Mouse (Mus musculus): ENCODE data around the gene Gpi1. TPM values are rescaled to one million over a fixed set of nuclear protein-coding genes. Genes with fewer than 3 reads are reported as not detected.
"Not testable (repeated sequence)": the region's sequence is repeated elsewhere in the genome, so short reads cannot be mapped to it uniquely, and the experiment has no call there.

Gene Gpi1
- polyA plus RNA-seq, 1 experiment = 641 TPM

DNA sequence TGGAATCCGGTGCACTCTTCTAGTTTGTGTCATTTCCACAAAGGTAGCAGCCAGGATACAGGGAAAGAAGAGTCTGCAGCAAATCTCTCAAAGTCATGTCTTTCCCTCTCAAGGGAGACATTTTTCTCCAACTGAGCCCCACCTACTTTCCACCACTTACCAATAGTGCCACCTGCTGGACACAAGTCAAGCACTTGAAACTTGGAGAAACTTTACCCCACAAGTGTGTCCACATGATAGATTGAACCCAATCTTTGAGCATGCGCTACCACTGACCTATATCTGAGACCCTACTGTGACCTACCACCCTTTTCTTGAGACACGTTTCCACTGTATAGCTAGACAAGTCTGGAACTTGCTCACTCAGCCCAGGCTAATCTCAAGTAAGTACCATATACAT is 31.8 kb downstream of the Gpi1 start:
- H3K4me1 ChIP-seq (ENCODE audit: control insufficient read depth, insufficient read depth, low read length) = peaks cover 12% of the 10 kb centered on the region
- no peak overlapping the region for H3K27ac ChIP-seq (ENCODE audit: insufficient read depth, low read depth, low read length)
- no peak overlapping the region for H3K4me3 ChIP-seq (ENCODE audit: insufficient read depth, low read length)
- no peak for TF ChIP-seq POLR2A (IDR thresholded peaks at IDR 0.05; ENCODE audit: borderline replicate concordance, low read depth, low read length)
- no peak for TF ChIP-seq CTCF (IDR thresholded peaks at IDR 0.05; ENCODE audit: low read depth, low read length)

DNA sequence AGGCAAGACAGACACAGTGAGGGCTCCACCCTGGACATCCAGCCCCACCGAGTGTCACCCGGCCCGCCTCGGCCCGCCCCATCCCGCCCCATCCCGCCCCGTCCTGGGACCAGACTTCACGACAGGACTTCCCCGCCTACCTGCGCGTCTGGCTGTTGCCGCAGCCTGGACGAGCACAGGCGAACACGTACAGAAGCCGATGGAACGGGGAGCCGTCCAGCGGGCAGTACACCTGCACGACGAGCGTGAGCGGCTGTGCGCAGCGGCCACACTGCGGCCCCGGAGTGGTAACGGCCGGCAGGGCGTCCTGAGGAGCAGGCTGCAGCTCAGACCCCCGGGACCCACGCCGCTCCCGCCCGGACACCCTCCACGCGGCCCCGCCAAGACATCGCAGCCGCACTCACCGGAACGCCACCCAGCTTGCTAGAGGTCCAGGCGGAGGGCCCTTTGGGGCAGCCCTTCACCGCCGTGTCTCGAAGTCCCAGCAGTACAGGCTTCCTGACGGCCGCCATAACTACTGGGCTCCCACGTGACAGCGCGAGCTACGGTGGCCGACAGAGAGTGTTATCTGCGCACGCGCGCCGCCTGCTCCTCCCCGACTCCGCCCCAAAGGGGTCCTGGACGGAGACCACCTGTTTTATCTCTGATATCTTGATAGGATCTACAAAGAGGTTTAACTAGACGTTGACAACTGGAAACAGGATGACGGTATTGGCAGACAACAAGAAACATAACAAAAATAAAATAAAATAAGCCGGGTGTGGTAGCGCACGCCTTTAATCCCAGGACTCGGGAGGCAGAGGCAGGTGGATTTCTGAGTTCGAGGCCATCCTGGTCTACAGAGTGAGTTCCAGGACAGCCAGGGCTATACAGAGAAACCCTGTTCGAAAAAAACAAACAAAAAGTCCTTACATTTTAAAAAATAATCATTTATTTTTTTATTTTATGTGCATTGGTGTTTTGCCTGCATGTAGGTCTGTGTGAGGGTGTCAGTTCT is 33.7 kb downstream of the Gpi1 start, which contains the start of gene Pdcd2l:
Gene Pdcd2l (minus strand): TSS at position 530 of the 997 bp plus-strand sequence.
- no peak for TF ChIP-seq CTCF (IDR thresholded peaks at IDR 0.05; ENCODE audit: low read depth, low read length)
- 0 out of 2 replicates have a peak, but pooled peaks have one; percentile 46 for TF ChIP-seq POLR2A (IDR thresholded peaks at IDR 0.05; ENCODE audit: borderline replicate concordance, low read depth, low read length)
- Histone ChIP-seq H3K4me3 (ENCODE audit: insufficient read depth, low read length) (peak within 1 kb of the TSS; percentile 91), H3K4me1 (ENCODE audit: control insufficient read depth, insufficient read depth, low read length) (peaks cover 23% of the 10 kb centered on the region), H3K27ac (ENCODE audit: insufficient read depth, low read depth, low read length) (peak within 1 kb of the TSS; percentile 29)

DNA sequence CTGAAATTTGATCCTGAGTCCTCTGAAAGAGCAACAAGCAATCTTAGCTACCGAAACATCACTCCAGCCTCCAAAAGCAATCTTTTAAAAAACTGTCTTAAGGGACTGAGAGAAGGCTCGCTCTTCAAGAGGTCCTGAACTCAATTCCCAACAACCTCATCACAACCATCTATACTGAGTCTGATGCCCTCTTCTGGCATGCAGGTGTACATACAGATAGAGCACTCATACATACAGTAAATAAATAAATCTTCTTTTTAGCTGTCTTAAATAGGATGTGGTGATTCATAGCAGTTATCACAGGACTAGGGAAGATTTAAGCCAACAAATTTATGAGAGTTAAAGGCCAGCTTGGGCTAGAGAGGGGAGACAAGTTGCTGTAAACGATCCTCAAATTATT is 34.5 kb downstream of the Gpi1 start:
- Histone ChIP-seq H3K4me3 (ENCODE audit: insufficient read depth, low read length) (peak overlapping the region; percentile 91), H3K4me1 (ENCODE audit: control insufficient read depth, insufficient read depth, low read length) (peaks cover 23% of the 10 kb centered on the region), H3K27ac (ENCODE audit: insufficient read depth, low read depth, low read length) (no peak overlapping the region)
- TF ChIP-seq CTCF (IDR thresholded peaks at IDR 0.05; ENCODE audit: low read depth, low read length) (no peak), POLR2A (IDR thresholded peaks at IDR 0.05; ENCODE audit: borderline replicate concordance, low read depth, low read length) (no peak)

DNA sequence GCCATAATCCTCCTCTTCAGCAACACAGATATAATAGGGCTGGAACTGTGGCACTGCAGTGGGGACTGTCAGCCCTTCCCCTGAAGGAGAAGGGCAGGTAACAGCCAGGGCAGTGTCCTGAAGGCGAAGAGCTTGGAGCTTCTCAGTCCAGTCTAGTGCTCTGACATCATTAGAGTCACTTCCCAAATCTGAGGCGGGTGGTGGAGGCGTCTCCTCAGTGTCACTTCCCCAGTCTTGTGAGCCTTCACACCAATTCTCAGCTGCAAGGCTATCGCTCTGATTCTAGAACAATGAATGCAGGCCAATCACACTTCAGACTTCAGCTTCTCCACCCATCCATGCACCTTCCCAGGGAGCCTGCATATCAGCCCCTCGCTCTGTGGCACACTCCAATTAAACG is 37.3 kb downstream of the Gpi1 start:
- no peak overlapping the region for H3K4me3 ChIP-seq (ENCODE audit: insufficient read depth, low read length)
- H3K27ac ChIP-seq (ENCODE audit: insufficient read depth, low read depth, low read length) = peak overlapping the region; percentile 54
- TF ChIP-seq CTCF (IDR thresholded peaks at IDR 0.05; ENCODE audit: low read depth, low read length) (no peak), POLR2A (IDR thresholded peaks at IDR 0.05; ENCODE audit: borderline replicate concordance, low read depth, low read length) (no peak)
- peaks cover 35% of the 10 kb centered on the region for H3K4me1 ChIP-seq (ENCODE audit: control insufficient read depth, insufficient read depth, low read length)

DNA sequence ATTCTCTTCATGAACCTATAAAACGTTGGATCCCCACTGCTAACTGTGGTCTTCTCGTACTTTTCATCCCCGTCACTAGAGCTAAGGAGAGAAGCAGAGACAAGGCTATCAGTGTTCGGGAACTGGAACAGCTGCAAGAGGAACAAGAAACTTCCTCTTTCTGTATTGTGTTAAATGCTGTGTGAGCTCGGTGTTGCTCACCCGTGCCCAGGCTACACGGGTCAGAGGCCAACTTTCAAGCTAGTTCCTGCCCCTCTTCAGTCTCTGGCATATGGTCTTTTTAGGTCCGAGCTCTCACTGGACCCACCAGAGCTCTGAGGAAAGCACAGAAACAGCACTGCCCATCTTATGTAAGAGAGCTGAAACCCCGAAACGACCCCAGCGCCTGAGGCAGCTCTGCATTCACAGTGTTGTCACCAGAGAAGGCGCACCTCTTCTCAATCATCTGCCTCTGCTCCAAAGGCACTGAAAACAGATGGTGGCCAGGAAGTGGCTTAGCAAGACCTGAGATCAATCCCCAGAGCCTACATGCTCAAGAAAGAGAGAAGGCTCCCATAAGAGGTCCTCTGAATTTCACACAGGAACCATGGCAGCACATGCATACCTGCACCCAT is 40.7 kb downstream of the Gpi1 start:
- H3K4me3 ChIP-seq (ENCODE audit: insufficient read depth, low read length) = no peak overlapping the region

DNA sequence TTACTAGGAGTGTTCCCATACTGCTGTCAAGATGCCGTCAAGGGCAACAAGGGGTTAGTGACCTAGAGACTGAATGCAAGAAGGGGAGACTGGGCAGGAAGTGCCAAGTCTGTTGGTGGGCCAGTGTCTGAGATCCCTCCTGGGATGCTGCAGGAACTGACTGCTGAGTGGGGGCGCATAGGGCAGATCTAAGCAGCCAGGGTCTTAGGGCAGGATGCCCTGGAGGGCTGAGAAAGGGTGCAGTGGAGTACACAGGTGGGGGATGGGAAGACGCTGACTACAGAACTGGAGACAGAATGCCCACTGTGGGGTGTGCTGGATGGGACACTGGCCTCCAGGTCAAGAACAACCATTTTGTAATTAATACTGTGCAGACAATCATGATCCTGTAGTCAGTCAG is 46.3 kb downstream of the Gpi1 start:
- H3K4me1 ChIP-seq (ENCODE audit: control insufficient read depth, insufficient read depth, low read length) = peaks cover 2% of the 10 kb centered on the region
- no peak overlapping the region for H3K4me3 ChIP-seq (ENCODE audit: insufficient read depth, low read length)
- no peak overlapping the region for H3K27ac ChIP-seq (ENCODE audit: insufficient read depth, low read depth, low read length)
- no peak for TF ChIP-seq POLR2A (IDR thresholded peaks at IDR 0.05; ENCODE audit: borderline replicate concordance, low read depth, low read length)
- no peak for TF ChIP-seq CTCF (IDR thresholded peaks at IDR 0.05; ENCODE audit: low read depth, low read length)

More for the DNA sequence above, 40.7 kb downstream of the Gpi1 start:
- Histone ChIP-seq H3K4me1 (ENCODE audit: control insufficient read depth, insufficient read depth, low read length) (peaks cover 27% of the 10 kb centered on the region), H3K27ac (ENCODE audit: insufficient read depth, low read depth, low read length) (peak overlapping the region; percentile 59)
- TF ChIP-seq POLR2A (IDR thresholded peaks at IDR 0.05; ENCODE audit: borderline replicate concordance, low read depth, low read length) (no peak), CTCF (IDR thresholded peaks at IDR 0.05; ENCODE audit: low read depth, low read length) (no peak)

DNA sequence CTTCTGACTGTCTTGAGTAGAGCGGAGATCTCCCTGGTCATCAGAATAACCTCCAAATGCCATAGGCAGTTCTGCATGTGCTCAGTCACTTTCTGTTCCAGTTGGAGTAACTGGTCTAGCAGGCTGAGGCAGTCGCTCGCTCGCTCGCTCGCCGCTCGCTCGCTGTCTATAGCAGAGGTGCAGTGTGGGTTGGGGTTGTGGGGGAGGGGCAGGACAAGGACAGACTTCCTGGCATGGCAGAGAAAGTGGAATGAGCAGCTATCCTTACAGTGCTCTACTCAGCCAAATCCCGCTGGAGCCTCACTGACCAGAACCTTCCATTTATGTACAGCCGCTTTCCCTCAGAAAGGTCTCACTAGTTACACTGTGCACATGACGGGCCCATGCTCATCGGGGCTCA is 46.8 kb downstream of the Gpi1 start:
- TF ChIP-seq POLR2A (IDR thresholded peaks at IDR 0.05; ENCODE audit: borderline replicate concordance, low read depth, low read length) (no peak), CTCF (IDR thresholded peaks at IDR 0.05; ENCODE audit: low read depth, low read length) (no peak)
- Histone ChIP-seq H3K4me3 (ENCODE audit: insufficient read depth, low read length) (no peak overlapping the region), H3K4me1 (ENCODE audit: control insufficient read depth, insufficient read depth, low read length) (no peaks in the 10 kb centered on the region), H3K27ac (ENCODE audit: insufficient read depth, low read depth, low read length) (no peak overlapping the region)

DNA sequence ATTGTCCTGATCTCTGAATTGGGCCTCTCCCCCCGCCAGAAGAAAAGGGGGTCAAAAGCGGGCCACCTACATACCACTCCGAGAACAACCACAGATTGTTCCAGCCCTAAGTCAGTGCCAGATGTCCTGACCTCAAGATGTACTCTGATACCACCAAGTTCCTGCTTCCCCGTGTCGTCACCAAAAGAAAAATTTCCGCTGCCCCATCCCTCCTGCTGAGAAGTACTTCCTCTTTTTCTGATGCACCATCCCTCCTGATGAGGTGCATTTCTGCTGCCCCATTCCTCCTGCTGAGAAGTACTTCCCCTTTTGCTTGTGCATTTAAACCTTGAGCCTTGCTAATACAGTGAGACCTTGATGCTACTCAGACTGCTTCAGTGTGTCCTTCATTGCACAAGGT is 53.9 kb downstream of the Gpi1 start:
- H3K27ac ChIP-seq (ENCODE audit: insufficient read depth, low read depth, low read length); H3K4me1 ChIP-seq (ENCODE audit: control insufficient read depth, insufficient read depth, low read length); H3K4me3 ChIP-seq (ENCODE audit: insufficient read depth, low read length): not testable (repeated sequence)

DNA sequence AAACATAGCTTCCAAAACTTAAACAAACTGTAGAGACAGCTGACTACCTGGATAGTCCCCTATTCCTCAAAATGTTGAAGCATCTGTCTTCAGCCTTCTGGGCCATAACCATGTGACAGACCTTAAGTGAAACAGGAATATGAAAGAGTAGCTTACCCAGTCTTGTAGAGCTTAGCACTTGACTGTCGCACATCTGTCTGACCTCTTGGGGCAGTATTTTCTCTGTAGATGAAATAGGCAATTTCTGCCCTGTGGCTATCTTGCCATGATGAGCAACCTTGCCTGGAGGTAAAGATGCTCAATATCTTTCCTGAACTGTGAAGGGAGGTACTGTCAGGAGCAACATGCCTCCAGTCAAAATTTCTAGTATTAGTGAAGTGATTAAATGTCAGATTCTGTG is 57.9 kb downstream of the Gpi1 start:
- TF ChIP-seq CTCF (IDR thresholded peaks at IDR 0.05; ENCODE audit: low read depth, low read length) (no peak), POLR2A (IDR thresholded peaks at IDR 0.05; ENCODE audit: borderline replicate concordance, low read depth, low read length) (no peak)
- Histone ChIP-seq H3K27ac (ENCODE audit: insufficient read depth, low read depth, low read length) (no peak overlapping the region), H3K4me3 (ENCODE audit: insufficient read depth, low read length) (no peak overlapping the region), H3K4me1 (ENCODE audit: control insufficient read depth, insufficient read depth, low read length) (peaks cover 4% of the 10 kb centered on the region)

DNA sequence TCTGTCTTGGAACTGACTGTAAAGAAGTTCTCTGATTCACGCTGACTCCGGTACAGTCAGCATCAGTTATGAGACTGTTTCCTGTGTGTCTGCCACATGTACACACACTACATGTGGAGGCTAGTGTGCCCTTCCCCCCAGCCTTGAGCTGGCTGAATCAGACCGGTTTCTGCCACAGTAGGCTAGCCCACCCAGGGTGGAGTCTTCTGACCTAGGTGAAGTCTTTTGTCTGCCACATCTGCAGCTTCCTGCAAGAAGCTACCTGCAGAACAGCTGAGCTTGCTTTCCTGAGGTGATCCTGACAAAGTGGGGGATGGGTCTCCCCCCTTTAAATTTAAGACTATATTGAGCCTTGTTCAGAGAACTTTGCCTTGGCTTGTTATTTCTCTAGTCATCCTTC is 60.7 kb downstream of the Gpi1 start, which contains the start of gene Uba2:
Gene Uba2 (minus strand): TSS at position 146 of the 400 bp plus-strand sequence.
- Histone ChIP-seq H3K4me1 (ENCODE audit: control insufficient read depth, insufficient read depth, low read length) (peaks cover 4% of the 10 kb centered on the region), H3K27ac (ENCODE audit: insufficient read depth, low read depth, low read length) (peak within 1 kb of the TSS; percentile 31; the same call in 1 of the 2 replicates), H3K4me3 (ENCODE audit: insufficient read depth, low read length) (peak within 1 kb of the TSS; percentile 95)
- no peak for TF ChIP-seq POLR2A (IDR thresholded peaks at IDR 0.05; ENCODE audit: borderline replicate concordance, low read depth, low read length)
- no peak for TF ChIP-seq CTCF (IDR thresholded peaks at IDR 0.05; ENCODE audit: low read depth, low read length)
